Mouse (Mus musculus): ENCODE data around the gene Olfr64.

DNA sequence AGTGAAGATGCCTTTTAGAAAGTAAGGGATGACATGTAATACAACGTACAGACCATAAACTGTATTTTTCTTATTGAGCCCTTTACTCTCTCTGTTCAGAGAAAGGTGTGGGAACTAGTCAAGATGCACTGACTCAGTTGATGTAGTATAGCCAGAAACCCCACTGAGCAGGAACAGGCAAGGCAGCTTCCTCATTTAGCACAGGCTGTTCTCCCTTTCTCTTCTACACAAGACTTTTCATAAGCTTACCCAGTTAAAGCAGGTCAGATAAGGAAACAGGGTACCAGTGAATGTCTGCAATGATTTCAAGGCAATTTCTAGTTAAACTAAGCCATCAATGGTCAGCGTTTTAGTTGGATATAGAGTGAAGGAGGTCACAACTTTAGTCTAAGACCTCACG, 32.8 kb downstream of the Olfr64 start:
- TF ChIP-seq CTCF (IDR thresholded peaks at IDR 0.05; ENCODE audit: low read depth, low read length): no peak
- TF ChIP-seq POLR2A (IDR thresholded peaks at IDR 0.05; ENCODE audit: extremely low read depth, insufficient read depth, low read length): no peak
